Mouse (Mus musculus) heart, postnatal 0 days (tissue): Measurements from ENCODE around the gene Tbc1d10c.

Source experiments
- CTCF ChIP-seq: IDR thresholded peaks from 2 replicates; pipeline ENCODE4 v1.5.1; 2016; ENCODE audit warnings: antibody characterized with exemption, control low read depth, low read depth
- EP300 ChIP-seq: IDR thresholded peaks from 2 replicates; pipeline ENCODE4 v1.6.1; 2016; ENCODE audit warnings: antibody characterized with exemption, low read depth

DNA sequence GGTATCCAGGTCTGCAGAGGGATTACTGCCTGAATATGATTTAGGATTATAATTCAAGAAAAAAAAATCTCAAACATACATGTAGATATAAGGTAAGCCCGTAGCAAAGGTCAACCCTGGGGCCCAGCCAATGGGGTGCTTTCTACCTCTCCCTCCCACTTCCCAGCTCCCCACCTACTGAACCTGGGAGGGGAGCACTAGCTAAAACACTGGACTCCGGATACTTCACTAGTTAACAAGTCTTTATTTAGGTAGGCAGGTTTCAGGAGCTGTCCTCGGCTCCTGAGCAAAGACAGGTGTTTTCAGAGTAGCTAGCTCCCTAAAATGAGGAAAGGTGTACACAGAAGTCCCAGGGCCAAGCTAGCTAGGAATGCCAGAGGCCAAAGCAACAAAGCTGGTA, 27.0 kb downstream of the Tbc1d10c start:
- TF ChIP-seq EP300: no peak
- TF ChIP-seq CTCF: no peak
